Mouse (Mus musculus): ENCODE data around the gene Plg. TPM values are rescaled to one million over a fixed set of nuclear protein-coding genes. Genes with fewer than 3 reads are reported as not detected.

Gene Plg
- total RNA-seq, 2 experiments from 2014 or later = not detected

- DNase-seq (ENCODE audit: low spot score in 2 of 2) = no peak
These were observed 74.6 kb downstream of the Plg start for GRCm38 (mm10) chr17:12452862-12453531.

- no peak for DNase-seq (ENCODE audit: low spot score in 2 of 2)
These were observed 75.3 kb downstream of the Plg start for GRCm38 (mm10) chr17:12453691-12454090.

- DNase-seq (ENCODE audit: low spot score in 2 of 2) = no peak
These were observed 76.9 kb downstream of the Plg start for GRCm38 (mm10) chr17:12455143-12455790.

- DNase-seq (ENCODE audit: low spot score in 2 of 2) = no peak
These were observed 82.8 kb downstream of the Plg start for GRCm38 (mm10) chr17:12461168-12461567.

- DNase-seq (ENCODE audit: low spot score in 2 of 2) = no peak
These were observed 88.1 kb downstream of the Plg start for GRCm38 (mm10) chr17:12466501-12467000.

- no peak for DNase-seq (ENCODE audit: low spot score in 2 of 2)
These were observed 89.2 kb downstream of the Plg start for GRCm38 (mm10) chr17:12467642-12468041.

GRCm38 (mm10) chr17:12468745-12469144, 90.3 kb downstream of the Plg start:
- DNase-seq (ENCODE audit: low spot score in 2 of 2) = no peak

Other genes starting within 250 kb of the Plg start
- 10 to 100 TPM; 41.5 to 46.0 TPM for gene Map3k4, start 59.8 kb upstream of the Plg start, total RNA-seq (2021)
- 1 to 10 TPM in 1 of 2 experiments, under 1 TPM in 1; 0.92 to 1.6 TPM for gene Slc22a3, start 129.1 kb downstream of the Plg start, total RNA-seq (2021)
- gene Slc22a2, start 205.5 kb downstream of the Plg start, total RNA-seq (2021) = under 1 TPM; 0.38 to 0.48 TPM

All from layer of hippocampus, postnatal 14 days (tissue).